Mouse (Mus musculus) lung, adult 2 months (tissue): ENCODE results near the gene Hdlbp. TPM values are rescaled to one million over a fixed set of nuclear protein-coding genes. Genes with fewer than 3 reads are reported as not detected.
A peak's percentile ranks its signal among the peaks of the same experiment; 100 is the strongest.
"Not testable (repeated sequence)": the region's sequence is repeated elsewhere in the genome, so short reads cannot be mapped to it uniquely, and the experiment has no call there.

ENCODE experiments used
- DNase-seq: peaks from one replicate; pipeline ENCODE4 v3.0.0; 2022
- H3K4me1 ChIP-seq: fragments of 200-500 bp; 2 replicates; pipeline ENCODE4 v1.6.1; 2011; ENCODE audit warnings: low read length; ENCODE audit not compliant: control insufficient read depth, insufficient read depth
- H3K4me3 ChIP-seq: fragments of 200-500 bp; replicated peaks from 2 replicates; pipeline ENCODE3; 2011; ENCODE audit warnings: low read depth, mild to moderate bottlenecking, control low read depth, low read length; ENCODE audit errors: extremely low read depth
- CTCF ChIP-seq: fragments of 200-500 bp; IDR thresholded peaks from 2 replicates; pipeline ENCODE4 v1.5.1; 2011; ENCODE audit warnings: mild to moderate bottlenecking, low read length, control low read depth; ENCODE audit not compliant: insufficient read depth
- POLR2A ChIP-seq: fragments of 200-500 bp; IDR thresholded peaks from 2 replicates; pipeline ENCODE4 v1.6.1; 2011; ENCODE audit warnings: low read depth, mild to moderate bottlenecking, control low read depth, low read length, borderline replicate concordance; ENCODE audit errors: extremely low read depth
- WGBS: fragments of 180-500 bp; shearing (Covaris S2); methylation state at CpG from one replicate; pipeline ENCODE4 v1.1.7; 2018; 5-methylcytosine and 5-hydroxymethylcytosine counted together
- polyA plus RNA-seq: library from polyadenylated mRNA; depleted of rRNA; stranded (reverse); fragments of >200 nt; gene quantifications from 2 replicates; pipeline ENCODE4 v1.2.3, GENCODE M21; 2012

Hdlbp gene
- polyA plus RNA-seq, 1 experiment, result 61.2 TPM

DNA sequence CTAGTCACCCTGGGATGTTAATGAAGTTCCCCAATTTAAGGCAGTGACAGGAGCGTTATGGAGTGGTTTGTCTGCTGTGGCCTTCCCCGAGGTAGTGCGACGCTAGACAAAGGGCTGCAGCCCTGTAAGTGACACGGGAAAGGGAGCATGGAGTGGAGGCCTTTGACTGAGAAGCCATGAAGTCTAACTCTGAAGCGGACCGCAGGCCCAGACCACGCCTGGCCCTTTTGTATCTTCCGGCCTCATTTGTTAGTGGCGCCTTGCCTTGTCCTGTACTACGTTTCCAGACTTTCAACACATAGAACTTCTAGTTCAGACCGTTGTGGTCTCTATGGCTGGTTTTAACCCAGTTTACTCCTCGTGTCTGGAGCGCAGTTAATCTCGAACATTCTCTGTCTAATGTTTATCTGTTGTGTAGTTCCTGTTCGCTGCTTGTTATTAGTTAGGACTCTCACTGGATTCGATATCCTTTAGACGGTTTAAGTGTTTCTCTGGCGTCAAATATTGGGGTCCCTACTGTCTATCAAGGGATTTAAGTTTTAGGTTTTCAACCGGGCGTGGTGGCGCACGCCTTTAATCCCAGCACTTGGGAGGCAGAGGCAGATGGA, 965 bp upstream of the Hdlbp start:
- TF ChIP-seq CTCF, result no peak
- TF ChIP-seq POLR2A, result peak; percentile 14; the same call in 1 of the 2 replicates
- peak overlapping the region; percentile 95 for H3K4me3 ChIP-seq
- 2% methylated on average over 23 of the region's 23 CpGs for WGBS
- DNase-seq, result no peak
- peaks cover 8% of the 10 kb centered on the region for H3K4me1 ChIP-seq

DNA sequence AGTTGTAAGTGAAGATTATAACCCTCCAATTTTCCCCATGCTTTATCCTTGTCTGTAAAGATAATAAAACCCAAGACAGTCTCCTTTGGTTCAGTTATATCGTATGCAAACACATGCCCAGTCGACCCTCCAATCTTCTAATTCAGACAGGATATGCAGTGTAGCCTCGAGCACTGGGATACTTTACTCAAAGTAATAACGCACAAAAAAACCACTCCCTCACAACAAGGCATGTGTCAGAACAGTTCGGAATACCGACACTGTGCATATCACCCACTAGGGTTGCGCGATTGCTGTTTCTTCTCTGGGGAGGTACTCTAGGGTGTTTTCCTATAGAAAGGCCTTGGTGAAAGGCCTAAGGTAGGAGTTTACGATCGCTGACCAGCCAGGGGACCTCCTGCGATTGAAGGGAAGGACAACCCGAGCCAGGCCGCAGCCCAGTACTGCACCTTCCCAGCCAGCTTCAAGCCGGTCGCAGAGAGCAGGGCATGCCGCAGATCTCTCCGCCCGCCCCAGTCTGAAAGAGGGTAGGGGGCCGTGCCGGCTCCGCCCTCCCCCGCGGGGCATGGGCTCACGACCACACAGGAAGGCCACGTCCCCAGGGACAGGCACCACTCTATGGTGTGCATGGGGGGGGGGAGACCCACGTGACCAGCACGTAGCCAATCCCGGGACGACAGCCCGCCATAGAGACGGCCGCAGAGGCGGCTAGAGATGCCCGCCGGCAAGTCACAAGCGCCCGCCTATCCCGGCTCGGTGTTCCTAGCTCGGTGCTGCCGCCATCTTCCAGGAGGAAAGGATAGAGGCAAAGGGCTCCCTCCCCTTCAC, 643 bp downstream of the Hdlbp start:
- Histone ChIP-seq H3K4me1 (peaks cover 8% of the 10 kb centered on the region), H3K4me3 (peak overlapping the region; percentile 89)
- DNase-seq, result peak; percentile 97
- TF ChIP-seq CTCF (peak; percentile 42; the same call in 1 of the 2 replicates), POLR2A (peak; percentile 73)
- under 1% methylated on average over 41 of the region's 41 CpGs for WGBS

GRCm38 (mm10) chr1:93475694-93476093, 2.9 kb downstream of the Hdlbp start:
- no peak overlapping the region for H3K4me3 ChIP-seq
- TF ChIP-seq POLR2A (no peak), CTCF (no peak)
- peaks cover 4% of the 10 kb centered on the region; the same call in 1 of the 2 replicates for H3K4me1 ChIP-seq
- 88% methylated on average over 3 of the region's 3 CpGs for WGBS
- DNase-seq, result no peak

GRCm38 (mm10) chr1:93468626-93469025, 10.0 kb downstream of the Hdlbp start:
- 88% methylated on average over 4 of the region's 4 CpGs for WGBS
- H3K4me1 ChIP-seq, result no peaks in the 10 kb centered on the region
- DNase-seq, result no peak
- no peak overlapping the region for H3K4me3 ChIP-seq
- TF ChIP-seq CTCF (no peak), POLR2A (no peak)

DNA sequence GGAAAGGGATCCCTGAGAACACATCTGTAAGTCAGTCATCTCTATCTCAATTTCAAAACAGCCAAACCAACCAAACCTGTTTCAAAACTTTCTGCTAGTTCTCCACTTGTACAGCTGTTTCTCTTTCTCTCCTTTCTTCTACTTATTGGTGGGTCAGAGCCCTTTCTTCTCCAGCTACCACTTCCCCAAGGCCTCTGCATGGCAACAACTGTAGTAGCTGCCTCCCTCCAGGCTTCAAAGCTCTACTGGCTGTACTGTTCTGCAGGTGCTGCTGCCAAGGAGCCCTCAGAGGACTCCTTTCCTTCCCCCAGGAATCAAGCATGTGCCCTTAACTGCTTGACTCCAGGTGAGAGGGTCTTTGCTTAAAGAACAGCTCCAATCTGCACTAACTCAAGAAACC, 12.9 kb downstream of the Hdlbp start:
- Histone ChIP-seq H3K4me3 (no peak overlapping the region), H3K4me1 (no peaks in the 10 kb centered on the region)
- no peak for TF ChIP-seq CTCF
- no peak for TF ChIP-seq POLR2A
- DNase-seq, result no peak

DNA sequence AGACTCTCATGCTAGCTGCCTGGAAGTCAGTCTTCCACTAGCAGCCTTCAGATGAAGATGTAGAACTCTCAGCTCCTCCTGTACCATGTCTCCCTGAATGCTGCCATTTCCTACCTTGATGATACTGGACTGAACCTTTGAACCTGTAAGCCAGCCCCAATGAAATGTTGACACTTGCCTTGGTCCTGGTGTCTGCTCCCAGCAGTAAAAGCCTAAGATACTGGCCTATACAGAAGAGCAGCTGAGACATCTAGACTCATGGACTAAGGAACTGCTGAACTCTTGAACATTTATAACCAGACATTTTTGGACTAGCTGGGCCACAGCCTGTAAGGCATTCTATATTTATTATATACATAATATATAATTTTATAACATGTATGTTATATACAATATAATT, 13.5 kb downstream of the Hdlbp start:
- Histone ChIP-seq H3K4me1 (no peaks in the 10 kb centered on the region), H3K4me3 (no peak overlapping the region)
- TF ChIP-seq CTCF (no peak), POLR2A (no peak)
- no peak for DNase-seq

GRCm38 (mm10) chr1:93459101-93459500, 19.5 kb downstream of the Hdlbp start:
- no peak for DNase-seq
- Histone ChIP-seq H3K4me1 (no peaks in the 10 kb centered on the region), H3K4me3 (no peak overlapping the region)
- no peak for TF ChIP-seq CTCF
- no peak for TF ChIP-seq POLR2A
- WGBS, result 50% methylated on average over 3 of the region's 3 CpGs

DNA sequence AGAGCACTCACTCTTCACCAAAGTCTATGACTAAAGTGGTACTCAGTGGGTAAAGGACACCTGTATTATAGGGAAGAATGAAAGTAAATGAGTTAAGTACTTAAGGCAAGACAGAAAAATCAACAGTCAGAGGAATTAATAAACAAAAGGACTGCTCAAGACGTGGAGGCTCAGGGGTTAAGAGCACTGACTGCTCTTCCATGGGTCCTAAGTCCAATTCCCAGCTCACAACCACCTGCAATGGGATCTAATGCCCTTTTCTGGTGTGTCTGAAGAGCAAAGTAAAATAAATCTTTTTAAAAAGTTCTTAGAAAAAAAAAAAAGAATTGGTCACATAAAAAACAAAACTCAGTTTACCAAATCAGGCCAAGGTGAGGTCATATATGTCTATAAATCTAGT, 20.3 kb downstream of the Hdlbp start:
- TF ChIP-seq POLR2A, result no peak
- TF ChIP-seq CTCF, result no peak
- DNase-seq, result no peak
- H3K4me3 ChIP-seq, result no peak overlapping the region
- 42% methylated on average over 1 of the region's 1 CpGs for WGBS
- H3K4me1 ChIP-seq, result no peaks in the 10 kb centered on the region

DNA sequence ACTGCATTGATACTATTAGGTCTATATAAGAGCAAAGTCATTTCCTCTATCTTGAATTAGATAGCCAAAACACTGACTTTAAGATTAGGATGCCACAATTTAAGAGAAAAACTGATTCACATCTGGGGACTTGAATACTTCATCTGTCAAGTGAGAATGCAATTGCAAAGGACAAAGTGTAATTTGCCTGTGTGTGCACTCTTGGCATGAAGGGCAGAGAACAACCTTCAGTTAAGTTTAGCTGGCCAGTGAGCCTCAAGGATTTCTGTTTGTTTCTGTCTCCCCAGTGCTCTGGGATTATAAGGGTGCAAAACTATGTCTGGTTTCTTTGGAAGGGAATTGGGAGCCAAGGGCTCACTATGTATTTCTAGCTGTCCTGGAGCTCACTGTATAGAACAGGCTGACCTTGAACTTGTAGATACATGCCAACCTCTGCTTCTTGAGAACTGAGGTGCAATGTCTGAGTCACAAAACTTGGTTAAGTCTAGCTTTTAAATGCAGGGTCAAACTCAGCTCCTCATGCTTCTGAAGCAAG, 24.8 kb downstream of the Hdlbp start:
- H3K4me1 ChIP-seq, result no peaks in the 10 kb centered on the region
- DNase-seq, result no peak
- no peak overlapping the region for H3K4me3 ChIP-seq
- no peak for TF ChIP-seq CTCF
- no peak for TF ChIP-seq POLR2A

DNA sequence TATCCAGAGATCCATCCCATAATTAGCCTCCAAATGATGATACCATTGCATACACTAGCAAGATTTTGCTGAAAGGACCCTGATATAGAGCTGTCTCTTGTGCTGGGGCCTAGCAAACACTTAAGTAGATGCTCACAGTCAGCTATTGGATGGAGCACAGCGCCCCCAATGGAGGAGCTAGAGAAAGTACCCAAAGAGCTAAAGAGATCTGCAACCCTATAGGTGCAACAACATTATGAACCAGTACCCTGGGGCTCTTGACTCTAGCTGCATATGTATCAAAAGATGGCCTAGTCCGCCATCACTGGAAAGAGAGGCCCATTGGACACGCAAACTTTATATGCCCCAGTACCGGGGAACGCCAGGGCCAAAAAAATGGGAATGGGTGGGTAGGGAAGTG, 28.5 kb downstream of the Hdlbp start:
- WGBS, result 89% methylated on average over 5 of the region's 5 CpGs
- not testable (repeated sequence) for DNase-seq, H3K4me3 ChIP-seq, H3K4me1 ChIP-seq

DNA sequence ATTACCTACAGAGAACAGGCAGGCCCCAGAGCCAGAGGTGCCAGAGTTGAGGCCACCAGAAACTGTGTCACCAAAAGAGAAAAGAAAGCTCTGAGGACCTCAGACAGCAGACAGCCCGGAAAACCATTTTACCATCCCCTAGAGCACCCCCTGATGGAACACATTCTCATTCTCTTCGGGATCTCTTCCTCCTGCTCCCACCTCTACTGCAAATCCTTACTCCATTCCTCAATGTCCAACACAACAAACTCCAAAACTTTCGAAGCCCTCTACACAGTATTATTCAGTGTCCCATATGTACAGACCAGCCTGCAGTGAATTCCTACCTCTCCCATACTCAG, 32.8 kb downstream of the Hdlbp start:
- no peak for DNase-seq
- TF ChIP-seq POLR2A (no peak; the same call in 1 of the 2 replicates), CTCF (no peak)
- WGBS, result 8% methylated on average over 3 of the region's 3 CpGs
- Histone ChIP-seq H3K4me1 (peaks cover 8% of the 10 kb centered on the region), H3K4me3 (peak overlapping the region; percentile 69)
